ENCODE assay signal across 8 mouse cellular contexts in genomic region chr15:83432231-83433031, GRCm38 (mm10). TPM values are rescaled to one million over a fixed set of nuclear protein-coding genes. Genes with fewer than 3 reads are reported as not detected.
A peak's percentile ranks its signal among the peaks of the same experiment; 100 is the strongest.
DNase-seq lines count a peak whose midpoint lies in the region; ATAC-seq and TF ChIP-seq lines count a peak whose summit lies in the region.

No protein-coding gene starts in this region.

- DNase-seq in midbrain, embryonic 11.5 days (ENCODE audit: low spot score, missing footprints): peak; percentile 75
- no peak for DNase-seq in midbrain, embryonic 14.5 days
- peak; percentile 36 for DNase-seq in induced T-regulatory cell, adult 2 months (ENCODE audit: low read depth)
- peak; percentile 63 to 69 (median 65) for DNase-seq in liver, embryonic 14.5 days (ENCODE audit: low read depth in 3 of 3, low spot score in 3 of 3)
- peak; percentile 25 for DNase-seq in splenic B cell, adult 2 months (ENCODE audit: low read depth, low spot score)
- no peak for DNase-seq in layer of hippocampus, adult 9-10 months (ENCODE audit: low spot score)

- no peaks in the 10 kb centered on the region for H3K36me3 ChIP-seq in midbrain, embryonic 11.5 days (ENCODE audit: control insufficient read depth, insufficient read depth, low read length)
- H3K36me3 ChIP-seq in midbrain, embryonic 14.5 days (ENCODE audit: control insufficient read depth, insufficient read depth, low read length): no peaks in the 10 kb centered on the region
- no peaks in the 10 kb centered on the region; the same call in 1 of the 2 replicates for H3K36me3 ChIP-seq in liver, embryonic 14.5 days (replicated peaks; ENCODE audit: control insufficient read depth, insufficient read depth, low read depth)
- H3K36me3 ChIP-seq in splenic B cell, adult 2 months (ENCODE audit: control insufficient read depth, insufficient read depth, low read length, poor library complexity, severe bottlenecking): no peaks in the 10 kb centered on the region
- H3K36me3 ChIP-seq in neural tube, embryonic 15.5 days: no peaks in the 10 kb centered on the region

- H3K4me1 ChIP-seq in midbrain, embryonic 11.5 days (ENCODE audit: control insufficient read depth, insufficient read depth, low read length): no peaks in the 10 kb centered on the region
- H3K4me1 ChIP-seq in midbrain, embryonic 14.5 days (ENCODE audit: control insufficient read depth, insufficient read depth, low read length): no peaks in the 10 kb centered on the region
- H3K4me1 ChIP-seq in liver, embryonic 14.5 days (replicated peaks; ENCODE audit: control insufficient read depth in 2 of 2, insufficient read depth in 2 of 2, low read length in 1 of 2): peaks cover 51 to 70% of the 10 kb centered on the region in 2 experiments
- 0 out of 2 replicates have a peak, but pooled peaks cover 3% of the 10 kb centered on the region for H3K4me1 ChIP-seq in neural tube, embryonic 15.5 days

- ATAC-seq in midbrain, embryonic 11.5 days (ENCODE audit: low FRiP score): no peak
- ATAC-seq in midbrain, embryonic 14.5 days (ENCODE audit: low FRiP score, low TSS enrichment): no peak
- ATAC-seq in erythroblast, adult 5-6 weeks (replicated peaks; ENCODE audit: low FRiP score, poor library complexity, severe bottlenecking): peak; percentile 84
- ATAC-seq in liver, embryonic 14.5 days (ENCODE audit: insufficient read depth): peak; percentile 84
- ATAC-seq in neural tube, embryonic 15.5 days (ENCODE audit: low FRiP score): no peak

- peak; percentile 60 for TF ChIP-seq EP300 in liver, embryonic 14.5 days (IDR thresholded peaks at IDR 0.05; ENCODE audit: low read depth)

- no peak overlapping the region for H3K4me2 ChIP-seq in midbrain, embryonic 11.5 days
- no peak overlapping the region for H3K4me2 ChIP-seq in midbrain, embryonic 14.5 days (ENCODE audit: low read length)
- H3K4me2 ChIP-seq in liver, embryonic 14.5 days (ENCODE audit: low read depth): peak overlapping the region; percentile 70
- H3K4me2 ChIP-seq in neural tube, embryonic 15.5 days: no peak overlapping the region

- H3K27me3 ChIP-seq in midbrain, embryonic 11.5 days (ENCODE audit: control insufficient read depth, insufficient read depth, low read length): no peaks in the 10 kb centered on the region
- no peaks in the 10 kb centered on the region for H3K27me3 ChIP-seq in midbrain, embryonic 14.5 days (ENCODE audit: control insufficient read depth, insufficient read depth, low read length)
- H3K27me3 ChIP-seq in liver, embryonic 14.5 days (ENCODE audit: control insufficient read depth, insufficient read depth, low read length): no peaks in the 10 kb centered on the region
- H3K27me3 ChIP-seq in splenic B cell, adult 2 months (ENCODE audit: control insufficient read depth, insufficient read depth, low read length, poor library complexity, severe bottlenecking): no peaks in the 10 kb centered on the region
- H3K27me3 ChIP-seq in neural tube, embryonic 15.5 days (replicated peaks): no peaks in the 10 kb centered on the region

- H3K9ac ChIP-seq in midbrain, embryonic 11.5 days (ENCODE audit: low read length): no peak overlapping the region
- no peak overlapping the region for H3K9ac ChIP-seq in midbrain, embryonic 14.5 days (replicated peaks; ENCODE audit: low read length)
- H3K9ac ChIP-seq in liver, embryonic 14.5 days (replicated peaks): peak overlapping the region; percentile 84
- no peak overlapping the region for H3K9ac ChIP-seq in neural tube, embryonic 15.5 days (replicated peaks)

- no peak overlapping the region for H3K27ac ChIP-seq in midbrain, embryonic 11.5 days (ENCODE audit: low read depth, low read length)
- no peak overlapping the region for H3K27ac ChIP-seq in midbrain, embryonic 14.5 days (replicated peaks; ENCODE audit: low read depth, low read length)
- peak overlapping the region; percentile 93 for H3K27ac ChIP-seq in liver, embryonic 14.5 days
- no peak overlapping the region for H3K27ac ChIP-seq in neural tube, embryonic 15.5 days (replicated peaks)

- no peaks in the 10 kb centered on the region for H3K9me3 ChIP-seq in midbrain, embryonic 11.5 days (ENCODE audit: control insufficient read depth, low read length)
- H3K9me3 ChIP-seq in midbrain, embryonic 14.5 days (ENCODE audit: control insufficient read depth, low read length): no peaks in the 10 kb centered on the region
- H3K9me3 ChIP-seq in liver, embryonic 14.5 days (ENCODE audit: control insufficient read depth, low read length): no peaks in the 10 kb centered on the region
- H3K9me3 ChIP-seq in neural tube, embryonic 15.5 days (replicated peaks): no peaks in the 10 kb centered on the region

- H3K4me3 ChIP-seq in midbrain, embryonic 11.5 days (ENCODE audit: low read depth, low read length): no peak overlapping the region
- H3K4me3 ChIP-seq in midbrain, embryonic 14.5 days (replicated peaks; ENCODE audit: low read depth, low read length): no peak overlapping the region
- peak overlapping the region; percentile 65 to 79 for H3K4me3 ChIP-seq in liver, embryonic 14.5 days (ENCODE audit: insufficient read depth in 1 of 2, low read depth in 2 of 2, low read length in 2 of 2)
- no peak overlapping the region for H3K4me3 ChIP-seq in neural tube, embryonic 15.5 days (replicated peaks)

- TF ChIP-seq CTCF in liver, embryonic 14.5 days (IDR thresholded peaks at IDR 0.05; ENCODE audit: low read depth): peak; percentile 31

- WGBS in midbrain, embryonic 11.5 days: 78% methylated on average over 15 of the region's 15 CpGs
- 76% methylated on average over 15 of the region's 15 CpGs for WGBS in midbrain, embryonic 14.5 days
- 5% methylated on average over 15 of the region's 15 CpGs for whole genome bisulfite sequencing in liver, embryonic 14.5 days (ENCODE audit: insufficient replicate concordance)
- whole genome bisulfite sequencing in neural tube, embryonic 15.5 days: 64% methylated on average over 15 of the region's 15 CpGs

RNA-seq across cellular contexts. Expression of gene Pacsin2, which starts 32.0 kb away (rescaled TPM):
- polyA plus RNA-seq in midbrain, embryonic 11.5 days (2014; fragmentation: Nextera tagmentation; extraction: Ambion mirVana): 36.3 and 36.5 TPM in 2 replicates
- 14.5 and 17.7 TPM in 2 replicates for polyA plus RNA-seq in midbrain, embryonic 14.5 days (2014; fragmentation: Nextera tagmentation; extraction: Ambion mirVana)
- total RNA-seq in erythroblast, adult 5-6 weeks (2015; ENCODE audit: low replicate concordance): 102 and 137 TPM in 2 replicates
- total RNA-seq in erythroblast, adult 5-6 weeks (2017; ENCODE audit: low replicate concordance): 285 and 310 TPM in 2 replicates
- polyA plus RNA-seq in liver, embryonic 14.5 days (2012; rRNA removed): 30.1 and 39.7 TPM in 2 replicates
- 32.8 and 37.6 TPM in 2 replicates for polyA plus RNA-seq in liver, embryonic 14.5 days (2014; fragmentation: Nextera tagmentation; extraction: Ambion mirVana)
- 25.2 and 39.3 TPM in 2 replicates for polyA plus RNA-seq in neural tube, embryonic 15.5 days (2015; fragmentation: Nextera tagmentation; extraction: Ambion mirVana)

Comparison
In these comparisons a context has a peak if more than half of its experiments do, and no peak if none do; other contexts are left out.
1. DNase-seq: peak in midbrain, embryonic 11.5 days (single experiment), induced T-regulatory cell, adult 2 months (single experiment), liver, embryonic 14.5 days (3 of 3) and splenic B cell, adult 2 months (single experiment); none in midbrain, embryonic 14.5 days (single experiment) and layer of hippocampus, adult 9-10 months (single experiment).
2. ATAC-seq: peak in erythroblast, adult 5-6 weeks (single experiment) and liver, embryonic 14.5 days (single experiment); none in midbrain, embryonic 11.5 days (single experiment), midbrain, embryonic 14.5 days (single experiment) and neural tube, embryonic 15.5 days (single experiment).
3. H3K4me3 ChIP-seq: peak in liver, embryonic 14.5 days (2 of 2); none in midbrain, embryonic 11.5 days (single experiment), midbrain, embryonic 14.5 days (single experiment) and neural tube, embryonic 15.5 days (single experiment).